Mouse (Mus musculus) forebrain, embryonic 10.5 days (tissue): ENCODE data around the gene Rabggtb. TPM values are rescaled to one million over a fixed set of nuclear protein-coding genes. Genes with fewer than 3 reads are reported as not detected.

Experiments
- DNase-seq: peaks from one replicate; pipeline ENCODE4 v3.0.0-alpha.2; 2017; ENCODE audit warnings: low spot score; ENCODE audit errors: extremely low spot score
- H3K27ac ChIP-seq: fragments of 300-500 bp; sonication (generic); 2 replicates; pipeline ENCODE4 v1.5.1; 2016; ENCODE audit warnings: mild to moderate bottlenecking
- H3K27me3 ChIP-seq: fragments of 300-500 bp; sonication (generic); 2 replicates; pipeline ENCODE4 v1.6.1; 2016; ENCODE audit warnings: mild to moderate bottlenecking; ENCODE audit not compliant: poor library complexity, severe bottlenecking
- H3K36me3 ChIP-seq: fragments of 300-500 bp; sonication (generic); replicated peaks from 2 replicates; pipeline ENCODE4 v1.6.1; 2016; ENCODE audit warnings: mild to moderate bottlenecking, moderate library complexity
- H3K4me1 ChIP-seq: fragments of 300-500 bp; sonication (generic); 2 replicates; pipeline ENCODE4 v1.6.1; 2016
- H3K4me3 ChIP-seq: fragments of 300-500 bp; sonication (generic); 2 replicates; pipeline ENCODE4 v1.5.1; 2016; ENCODE audit warnings: mild to moderate bottlenecking, moderate library complexity
- H3K9me3 ChIP-seq: fragments of 300-500 bp; sonication (generic); 2 replicates; pipeline ENCODE4 v1.6.1; 2016; ENCODE audit warnings: mild to moderate bottlenecking, moderate library complexity
- WGBS: fragments of 180-500 bp; shearing (Covaris S2); methylation state at CpG from one replicate; pipeline ENCODE4 v1.1.7; 2016; 5-methylcytosine and 5-hydroxymethylcytosine counted together
- polyA plus RNA-seq: library from polyadenylated mRNA; unstranded; fragments of >200 nt; fragmentation: Nextera tagmentation; extraction: Ambion mirVana; gene quantifications from 2 replicates; pipeline ENCODE4 v1.2.1, GENCODE M21; 2016

The Rabggtb gene
- polyA plus RNA-seq, 1 experiment from 2014 or later = 51.2 TPM

DNA sequence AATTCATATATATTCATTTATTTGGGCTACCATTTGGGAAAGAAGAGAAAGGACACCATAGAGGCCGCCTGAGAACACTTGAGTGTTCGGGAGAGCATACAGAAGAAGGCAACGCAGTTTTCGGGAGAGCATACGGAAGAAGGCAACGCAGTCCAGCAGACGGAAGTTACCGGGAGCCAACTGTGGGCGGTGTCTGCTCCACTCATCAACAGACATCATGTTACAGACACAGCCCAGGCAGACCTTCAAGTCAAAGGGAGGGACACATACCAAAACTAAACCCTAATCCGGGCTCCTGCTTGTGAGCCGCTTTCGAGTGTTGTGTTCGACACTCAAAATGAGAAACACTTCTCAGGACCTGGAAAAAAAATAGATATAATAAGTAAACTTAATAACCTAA lies 28.8 kb upstream of the Rabggtb start:
- DNase-seq = no peak
- Histone ChIP-seq H3K36me3 (peaks cover 36% of the 10 kb centered on the region), H3K27ac (no peak overlapping the region), H3K27me3 (no peaks in the 10 kb centered on the region), H3K4me3 (no peak overlapping the region), H3K4me1 (peaks cover 25% of the 10 kb centered on the region), H3K9me3 (no peaks in the 10 kb centered on the region)
- 98% methylated on average over 13 of the region's 13 CpGs for WGBS

DNA sequence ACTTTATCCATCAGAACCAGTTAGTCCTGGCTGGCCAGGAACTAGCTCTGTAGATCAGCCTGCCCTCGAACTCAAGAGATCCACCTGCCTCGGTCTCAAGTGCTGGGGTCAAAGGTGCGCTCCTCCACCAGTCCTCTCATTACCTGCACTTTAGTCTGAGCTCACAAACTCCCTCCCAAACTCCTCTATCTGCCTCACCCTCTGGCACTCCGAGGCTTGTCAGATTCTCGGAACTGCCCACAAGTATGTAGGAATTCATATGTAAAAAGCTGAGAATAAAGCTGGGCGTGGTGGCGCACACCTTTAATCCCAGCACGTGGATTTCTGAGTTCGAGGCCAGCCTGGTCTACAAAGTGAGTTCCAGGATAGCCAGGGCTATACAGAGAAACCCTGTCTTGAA lies 27.7 kb upstream of the Rabggtb start:
- Histone ChIP-seq H3K4me1 (peaks cover 25% of the 10 kb centered on the region), H3K9me3 (no peaks in the 10 kb centered on the region), H3K4me3 (no peak overlapping the region), H3K27me3 (no peaks in the 10 kb centered on the region), H3K27ac (no peak overlapping the region), H3K36me3 (peaks cover 46% of the 10 kb centered on the region)
- DNase-seq = no peak
- WGBS = 93% methylated on average over 9 of the region's 9 CpGs

DNA sequence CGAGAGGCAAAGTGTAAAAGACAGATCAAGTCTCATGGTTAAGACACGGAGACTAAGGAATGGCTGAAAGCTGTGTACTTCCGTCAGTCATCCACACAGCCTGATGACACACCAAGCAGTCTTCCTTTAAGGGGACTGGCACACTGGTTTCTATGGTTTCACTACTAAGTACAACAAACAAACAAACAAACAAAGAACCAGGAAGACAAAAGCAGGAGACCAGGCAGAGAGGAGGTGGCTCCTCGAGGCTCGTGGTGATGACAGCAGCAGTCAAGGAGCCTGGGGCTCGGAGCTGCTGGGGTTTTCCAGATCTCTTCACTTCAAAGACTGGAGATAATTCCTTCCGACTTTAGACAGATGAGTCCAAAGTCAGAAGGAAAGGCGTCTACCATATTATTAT lies 27.2 kb upstream of the Rabggtb start:
- H3K36me3 ChIP-seq = peaks cover 51% of the 10 kb centered on the region
- no peak overlapping the region for H3K4me3 ChIP-seq
- DNase-seq = no peak
- no peaks in the 10 kb centered on the region for H3K9me3 ChIP-seq
- WGBS = 89% methylated on average over 8 of the region's 8 CpGs
- no peak overlapping the region for H3K27ac ChIP-seq
- no peaks in the 10 kb centered on the region for H3K27me3 ChIP-seq
- peaks cover 22% of the 10 kb centered on the region for H3K4me1 ChIP-seq

DNA sequence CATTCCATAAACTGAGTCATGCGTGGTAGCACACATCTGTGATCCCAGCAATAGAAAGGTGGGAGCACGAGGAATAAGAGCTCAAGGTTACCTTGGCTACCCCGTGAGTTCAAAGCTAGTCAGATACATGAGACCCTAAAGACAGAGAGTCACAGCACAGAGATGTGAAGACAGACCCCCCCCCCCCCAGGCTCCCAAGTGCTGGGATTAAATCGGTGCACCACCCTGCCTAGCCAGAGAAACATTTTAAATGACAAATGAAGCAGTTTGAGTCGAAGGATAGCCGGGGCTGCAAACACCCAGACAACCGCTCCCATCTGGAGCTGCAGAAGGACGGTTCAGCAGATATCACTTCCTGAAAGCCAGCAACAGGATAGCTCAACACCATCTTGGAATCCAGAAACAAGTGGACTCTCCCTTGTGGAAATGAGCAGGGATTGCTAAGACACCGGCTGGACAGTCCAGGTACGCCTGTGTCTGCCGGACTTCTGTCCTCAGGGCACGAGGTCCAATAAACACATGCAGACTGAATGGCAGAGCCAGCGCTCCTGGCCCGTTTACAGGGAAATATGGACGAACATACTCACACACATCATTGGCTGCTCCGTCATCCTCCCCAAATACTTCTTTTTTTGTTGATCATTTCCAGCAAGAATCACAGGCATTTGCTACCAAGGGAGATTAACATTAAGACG lies 24.5 kb upstream of the Rabggtb start:
- H3K36me3 ChIP-seq = peaks cover 74% of the 10 kb centered on the region
- WGBS = 93% methylated on average over 17 of the region's 17 CpGs

DNA sequence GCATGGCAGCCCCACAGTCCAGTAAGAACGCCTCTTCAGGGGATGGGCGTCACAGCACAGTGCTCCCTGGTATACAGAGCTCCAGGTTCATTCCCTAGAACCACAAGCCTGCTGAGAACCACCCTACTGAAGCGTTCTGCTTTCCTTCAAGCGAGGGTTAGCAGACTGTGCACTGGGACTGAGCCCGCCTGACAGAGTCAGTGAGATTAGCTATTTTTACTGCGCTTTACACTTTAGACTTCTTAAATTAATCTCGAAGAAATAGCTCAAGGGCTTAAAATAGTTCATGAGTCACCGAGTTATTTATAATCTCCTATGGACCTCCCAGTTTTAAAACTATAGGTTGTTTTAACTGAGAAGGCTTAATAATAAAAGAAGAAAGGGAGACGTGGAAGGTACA lies 23.1 kb upstream of the Rabggtb start:
- H3K9me3 ChIP-seq = no peaks in the 10 kb centered on the region
- peaks cover 79% of the 10 kb centered on the region for H3K36me3 ChIP-seq
- H3K27ac ChIP-seq = no peak overlapping the region
- 93% methylated on average over 9 of the region's 9 CpGs for WGBS
- no peaks in the 10 kb centered on the region for H3K4me1 ChIP-seq
- DNase-seq = no peak
- H3K4me3 ChIP-seq = no peak overlapping the region
- H3K27me3 ChIP-seq = no peaks in the 10 kb centered on the region

More for the DNA sequence above, 24.5 kb upstream of the Rabggtb start:
- Histone ChIP-seq H3K27ac (no peak overlapping the region), H3K9me3 (no peaks in the 10 kb centered on the region), H3K4me1 (peaks cover under 1% of the 10 kb centered on the region; the same call in 1 of the 2 replicates), H3K4me3 (no peak overlapping the region), H3K27me3 (no peaks in the 10 kb centered on the region)
- no peak for DNase-seq

DNA sequence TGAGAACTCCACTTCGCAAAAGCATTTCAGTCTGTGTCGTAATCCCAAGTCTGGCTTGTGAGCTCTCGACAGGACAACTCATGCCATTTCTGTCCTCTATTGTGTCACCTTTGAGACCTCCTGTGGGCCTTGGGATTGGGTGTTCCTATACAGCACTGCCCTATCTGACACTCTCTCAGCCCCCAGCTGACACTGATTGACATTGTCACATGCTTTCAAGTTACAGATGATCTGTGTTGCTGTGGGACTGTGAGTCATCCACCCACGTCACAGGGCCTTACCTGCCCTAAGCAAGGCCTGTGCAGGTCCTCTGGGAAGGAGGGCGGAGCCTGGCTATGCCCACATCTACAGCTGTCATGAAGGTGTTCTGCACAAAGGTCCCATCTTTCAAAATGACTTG lies 19.7 kb upstream of the Rabggtb start:
- Histone ChIP-seq H3K36me3 (peaks cover 88% of the 10 kb centered on the region), H3K4me3 (no peak overlapping the region), H3K27ac (no peak overlapping the region), H3K9me3 (no peaks in the 10 kb centered on the region), H3K4me1 (no peaks in the 10 kb centered on the region), H3K27me3 (no peaks in the 10 kb centered on the region)
- WGBS = 93% methylated on average over 5 of the region's 5 CpGs
- DNase-seq = no peak

DNA sequence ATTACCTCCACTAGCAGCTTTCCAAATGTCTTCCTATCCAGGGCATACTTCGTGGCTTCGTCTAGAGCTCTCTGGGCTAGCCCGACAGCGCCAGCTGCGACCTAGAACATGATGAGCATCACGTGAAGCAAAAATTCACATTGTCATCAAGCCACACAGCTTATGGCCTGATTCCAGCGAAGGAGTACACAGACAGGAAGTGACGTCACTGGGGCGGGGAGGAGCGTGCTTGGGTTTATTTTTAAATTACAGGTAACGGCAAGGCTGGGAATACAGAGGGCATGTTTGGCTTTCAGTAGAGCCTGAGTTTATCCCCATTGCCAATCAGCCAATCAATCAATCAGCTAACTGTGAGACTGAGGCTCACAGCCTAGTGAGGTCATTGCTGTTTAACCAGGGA lies 16.7 kb upstream of the Rabggtb start:
- Histone ChIP-seq H3K4me1 (no peaks in the 10 kb centered on the region), H3K36me3 (peaks cover 82% of the 10 kb centered on the region), H3K27ac (no peak overlapping the region), H3K27me3 (no peaks in the 10 kb centered on the region), H3K4me3 (no peak overlapping the region), H3K9me3 (no peaks in the 10 kb centered on the region)
- 94% methylated on average over 11 of the region's 11 CpGs for WGBS
- DNase-seq = no peak

DNA sequence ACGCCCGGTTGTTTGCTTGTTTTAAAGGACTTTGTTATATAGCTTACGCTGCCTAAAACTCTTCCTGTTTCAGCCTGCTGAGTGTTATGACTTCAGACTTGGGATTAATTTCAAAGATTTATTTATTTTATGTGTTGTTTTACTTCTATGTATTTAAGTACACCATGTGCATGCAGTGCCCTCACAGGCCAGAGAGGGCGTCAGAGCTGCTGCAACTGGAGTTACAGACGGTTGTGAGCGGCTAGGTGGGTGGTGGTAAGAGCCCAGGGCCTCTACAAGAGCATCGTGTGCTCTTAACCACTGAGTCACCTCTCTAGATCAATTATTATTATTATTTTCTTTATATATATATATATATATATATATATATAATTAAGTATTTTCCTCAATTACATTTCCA lies 13.5 kb upstream of the Rabggtb start:
- WGBS = 93% methylated on average over 7 of the region's 7 CpGs
- Histone ChIP-seq H3K27ac (no peak overlapping the region), H3K4me1 (no peaks in the 10 kb centered on the region), H3K27me3 (no peaks in the 10 kb centered on the region), H3K9me3 (no peaks in the 10 kb centered on the region), H3K36me3 (peaks cover 77% of the 10 kb centered on the region), H3K4me3 (no peak overlapping the region)
- no peak for DNase-seq

DNA sequence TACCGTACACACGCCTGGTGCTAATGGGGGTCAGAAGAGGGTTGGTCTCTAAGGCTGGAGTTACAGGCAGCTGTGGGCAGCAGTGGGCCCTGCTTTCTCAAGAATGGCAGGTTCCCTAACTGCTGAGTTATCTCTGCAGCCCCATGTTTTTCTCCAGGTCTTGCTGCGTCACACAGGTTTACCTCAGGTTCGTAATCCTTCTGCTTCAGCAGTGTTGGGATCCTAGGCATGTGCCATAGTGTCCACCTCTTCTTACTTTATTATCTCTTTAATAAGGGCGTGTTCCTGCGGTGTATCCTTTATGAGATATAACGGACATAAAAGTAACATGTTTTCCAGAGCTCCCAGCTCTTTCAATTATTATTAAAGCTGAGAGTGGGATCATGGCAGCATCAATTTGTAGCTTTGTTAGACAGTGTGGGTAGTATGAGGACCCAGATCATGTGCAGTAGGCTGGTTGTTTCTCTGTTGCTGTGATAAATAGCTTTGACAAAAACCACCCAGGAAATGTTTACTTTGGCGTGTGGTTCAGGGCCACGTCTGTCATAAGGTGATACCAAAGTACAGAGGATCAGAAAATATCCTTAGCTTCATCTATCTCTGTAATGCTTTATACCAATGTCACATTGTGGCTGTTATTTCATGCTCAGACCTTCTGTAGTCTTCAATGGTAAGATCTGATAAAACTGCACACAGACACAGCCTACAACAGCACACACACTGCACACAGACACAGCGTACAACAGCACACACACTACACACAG lies 8.5 kb upstream of the Rabggtb start:
- Histone ChIP-seq H3K36me3 (peaks cover 41% of the 10 kb centered on the region), H3K27ac (no peak overlapping the region), H3K4me1 (peaks cover 6% of the 10 kb centered on the region), H3K9me3 (no peaks in the 10 kb centered on the region), H3K27me3 (no peaks in the 10 kb centered on the region), H3K4me3 (no peak overlapping the region)
- no peak for DNase-seq
- 95% methylated on average over 10 of the region's 10 CpGs for WGBS

DNA sequence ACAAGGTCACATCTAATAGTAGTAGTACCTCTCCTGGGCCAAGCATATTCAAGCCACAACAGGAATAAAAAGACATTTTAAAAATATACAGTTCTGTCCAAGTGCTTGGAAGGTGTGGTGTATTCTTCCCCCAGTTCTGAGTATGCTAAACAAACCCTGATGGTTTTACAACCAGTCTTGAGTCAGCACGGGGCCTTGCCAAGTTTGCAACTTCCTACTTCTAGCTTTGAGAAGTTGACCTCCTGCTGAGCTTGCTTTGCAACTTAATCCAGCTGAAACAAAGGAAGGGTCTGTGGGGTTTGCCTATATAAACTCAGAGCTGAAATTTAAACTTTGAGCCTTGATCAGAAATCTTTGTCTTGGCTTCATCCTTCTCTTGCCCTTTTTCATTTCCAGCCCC lies 4.4 kb upstream of the Rabggtb start:
- 5% methylated on average over 1 of the region's 1 CpGs for WGBS
- no peak overlapping the region for H3K4me3 ChIP-seq
- peaks cover 12% of the 10 kb centered on the region for H3K36me3 ChIP-seq
- H3K4me1 ChIP-seq = peaks cover 17% of the 10 kb centered on the region
- no peaks in the 10 kb centered on the region for H3K27me3 ChIP-seq
- H3K9me3 ChIP-seq = no peaks in the 10 kb centered on the region
- no peak for DNase-seq
- H3K27ac ChIP-seq = no peak overlapping the region

DNA sequence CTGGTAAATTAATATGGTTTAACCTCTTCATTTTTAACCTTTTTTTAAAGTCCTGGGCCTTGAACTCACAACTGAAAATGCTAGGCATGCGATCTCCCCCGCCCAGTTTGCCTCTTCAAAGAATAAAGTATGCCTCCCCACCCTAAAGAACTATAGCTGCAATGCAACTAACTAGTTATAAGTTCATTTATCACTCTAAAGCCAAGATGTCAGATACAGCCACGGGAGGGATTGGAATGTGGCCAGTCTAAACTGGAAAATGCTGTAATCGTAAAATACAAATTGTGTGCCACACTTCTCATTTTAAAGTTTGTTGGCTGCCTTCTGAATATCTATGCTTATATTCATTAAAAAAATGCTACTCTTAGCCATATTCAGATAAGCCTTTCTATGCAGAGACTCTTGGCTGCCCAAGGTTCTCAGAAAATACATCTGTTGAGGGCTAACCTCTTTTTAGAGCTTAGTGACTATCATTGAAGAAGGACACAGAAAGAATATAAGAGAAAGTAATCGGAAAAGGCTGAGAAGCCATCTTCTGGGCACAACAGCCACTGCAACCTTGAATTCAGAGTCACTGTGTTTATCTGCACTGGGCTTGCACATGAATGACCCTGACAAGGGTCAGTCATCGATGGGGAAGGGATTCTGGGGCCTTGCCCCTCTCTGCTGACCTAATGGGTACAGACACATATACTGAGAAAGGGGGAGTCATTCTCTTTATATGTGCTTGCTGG lies 868 bp upstream of the Rabggtb start:
- Histone ChIP-seq H3K27me3 (no peaks in the 10 kb centered on the region), H3K27ac (peak overlapping the region; percentile 99), H3K4me3 (peak overlapping the region; percentile 94), H3K4me1 (peaks cover 49% of the 10 kb centered on the region), H3K9me3 (no peaks in the 10 kb centered on the region), H3K36me3 (peaks cover 32% of the 10 kb centered on the region)
- DNase-seq = no peak
- WGBS = 62% methylated on average over 6 of the region's 6 CpGs

DNA sequence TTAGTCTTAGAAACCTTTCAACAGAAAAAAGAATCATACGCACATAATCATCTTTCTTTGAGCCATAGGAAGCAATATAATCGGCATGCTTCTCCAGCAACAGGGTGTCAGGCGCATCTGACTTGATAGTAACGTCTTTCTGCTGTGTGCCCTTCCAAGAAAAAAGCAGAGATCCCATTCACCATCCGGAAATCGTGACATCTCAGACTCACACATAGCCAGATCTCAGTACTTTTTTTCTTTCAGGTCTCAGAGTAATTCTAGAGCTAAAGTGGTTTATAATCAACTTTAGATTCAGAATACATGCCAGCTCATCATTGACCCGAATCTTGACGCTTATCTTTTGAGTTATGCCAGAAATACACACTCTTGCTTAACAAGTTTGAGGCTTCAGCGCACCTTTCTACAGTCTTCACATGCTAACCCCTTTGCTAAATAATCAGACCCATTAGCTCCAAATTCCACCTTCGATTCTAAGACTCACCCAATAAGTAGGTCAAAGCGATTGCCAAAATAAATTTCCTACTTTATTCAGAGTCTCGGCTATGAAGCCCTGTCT lies 848 bp downstream of the Rabggtb start:
- no peak for DNase-seq
- no peaks in the 10 kb centered on the region for H3K9me3 ChIP-seq
- H3K4me3 ChIP-seq = peak overlapping the region; percentile 94
- H3K4me1 ChIP-seq = peaks cover 55% of the 10 kb centered on the region
- H3K36me3 ChIP-seq = peaks cover 49% of the 10 kb centered on the region
- 5% methylated on average over 12 of the region's 12 CpGs for WGBS
- H3K27ac ChIP-seq = peak overlapping the region; percentile 99
- no peaks in the 10 kb centered on the region for H3K27me3 ChIP-seq
